Mouse (Mus musculus) CD4-positive, CD25-positive, alpha-beta regulatory T cell (primary cell): Measurements from ENCODE around the gene Alg5. TPM values are rescaled to one million over a fixed set of nuclear protein-coding genes. Genes with fewer than 3 reads are reported as not detected.

Source experiments
- polyA plus RNA-seq: library from polyadenylated mRNA; unstranded; fragments of 100-300 nt; shearing (Covaris generic); gene quantifications from one replicate; pipeline ENCODE4 v1.2.1, GENCODE M21; 2017

Alg5 gene
- 95.1 TPM for polyA plus RNA-seq

DNA sequence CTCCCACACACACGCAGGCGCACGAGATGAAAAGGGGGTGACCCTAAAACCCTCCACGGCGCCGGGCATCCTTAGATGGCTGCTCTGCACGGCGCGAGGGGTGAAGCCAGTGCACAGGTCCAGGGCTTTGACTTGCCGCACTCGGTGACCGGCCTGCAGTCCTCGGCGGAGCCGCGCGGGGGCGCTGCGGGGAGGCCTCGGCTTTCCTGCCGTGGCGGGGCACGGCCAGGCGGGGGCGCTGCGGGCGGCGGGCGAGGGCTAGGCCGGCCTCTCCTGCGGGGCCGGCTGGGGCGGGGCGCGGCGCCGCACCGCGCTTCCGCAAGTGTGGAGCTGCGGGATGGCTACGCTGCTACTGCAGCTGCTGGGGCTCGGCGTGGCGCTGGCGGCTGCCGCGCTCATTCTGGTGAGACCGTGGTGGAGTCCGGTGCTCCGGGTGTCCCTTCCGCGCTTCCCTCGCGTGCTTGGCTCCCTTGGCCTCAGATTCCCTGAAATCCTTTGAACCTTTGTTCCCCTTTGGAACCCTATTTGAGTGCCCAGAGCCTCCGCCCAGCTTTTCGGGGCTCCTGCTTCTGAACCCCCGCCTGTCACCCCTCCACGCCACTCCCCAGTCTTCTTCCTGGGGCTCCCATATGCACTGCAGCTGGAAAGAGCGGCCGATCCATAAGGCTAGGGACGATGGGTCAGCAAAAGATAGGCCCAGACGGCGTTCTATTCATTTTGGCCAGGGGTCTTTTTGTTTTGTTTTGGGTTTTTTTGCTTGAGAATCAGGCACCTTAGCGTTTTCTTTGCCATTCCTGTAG is at the start of gene Alg5, which contains the start of gene Exosc8:
Gene Alg5 (plus strand): TSS at position 293 of the 800 bp plus-strand sequence.
Gene Exosc8 (minus strand): TSS at position 147 of the 800 bp plus-strand sequence.

DNA sequence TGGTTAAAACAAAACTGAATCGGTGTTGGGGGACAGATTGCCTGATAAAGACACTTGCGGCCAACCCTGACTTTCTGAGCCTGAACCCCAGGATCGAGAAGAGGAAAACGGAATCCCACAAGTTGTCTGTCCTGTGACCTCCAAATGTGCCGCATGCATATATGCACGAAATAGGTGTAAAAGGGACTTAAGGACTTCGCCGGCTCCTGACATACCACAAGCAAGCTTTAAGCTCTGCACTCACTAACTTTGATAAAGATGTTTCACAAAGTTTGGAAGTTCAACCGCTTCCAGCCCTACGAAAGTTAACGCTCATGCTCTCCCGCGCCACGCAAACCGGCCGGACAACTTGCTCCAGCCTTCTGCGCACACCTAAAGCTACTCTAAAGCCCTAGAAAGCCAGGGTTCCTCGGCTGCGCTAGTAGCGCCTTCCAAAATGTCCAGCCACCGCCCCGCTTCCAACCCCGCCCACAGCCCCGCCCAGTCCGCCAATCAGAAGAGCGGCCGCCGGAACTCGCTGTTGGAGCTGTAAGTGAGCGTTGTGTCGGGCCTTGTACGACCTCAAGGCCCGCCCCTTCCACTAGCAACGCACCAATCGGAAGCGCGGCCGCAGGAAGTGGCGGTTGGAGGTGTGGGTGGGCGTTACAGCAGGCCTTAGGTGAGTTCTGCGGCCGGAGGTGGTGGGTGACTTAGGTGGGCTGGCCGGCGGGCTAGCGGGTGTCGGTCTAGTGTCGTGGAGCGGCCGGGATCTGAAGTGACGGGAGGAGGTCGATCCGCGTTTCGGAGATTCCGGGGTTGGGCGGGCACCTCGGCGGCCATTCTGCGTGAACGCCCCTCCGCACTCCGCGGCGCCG is 42.9 kb upstream of the Alg5 start, which contains the start of gene Supt20:
Gene Supt20 (plus strand): TSS at position 606 of the 854 bp plus-strand sequence.

DNA sequence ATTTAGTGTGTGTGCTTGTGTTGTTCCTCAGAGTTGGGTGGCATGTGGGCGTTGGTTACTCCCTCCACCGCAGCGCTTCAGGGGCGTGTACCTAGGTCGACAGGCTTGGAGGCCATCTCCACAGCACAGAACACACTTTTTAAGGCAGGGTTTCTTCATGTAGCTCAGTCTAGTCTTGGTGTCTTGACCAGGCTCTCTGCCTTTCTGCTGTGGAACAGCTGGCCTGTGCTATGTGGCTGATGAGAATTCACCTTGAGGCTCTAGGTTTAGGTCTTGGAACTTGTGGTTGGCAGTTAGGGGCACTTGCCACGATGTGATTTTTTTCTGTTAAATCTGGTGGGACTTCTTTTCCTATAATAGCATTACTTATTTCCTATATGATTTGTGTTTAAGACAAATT is 21.1 kb upstream of the Alg5 start, which contains the start of gene Gm21958:
Gene Gm21958 (minus strand): TSS at position 101 of the 400 bp plus-strand sequence.

DNA sequence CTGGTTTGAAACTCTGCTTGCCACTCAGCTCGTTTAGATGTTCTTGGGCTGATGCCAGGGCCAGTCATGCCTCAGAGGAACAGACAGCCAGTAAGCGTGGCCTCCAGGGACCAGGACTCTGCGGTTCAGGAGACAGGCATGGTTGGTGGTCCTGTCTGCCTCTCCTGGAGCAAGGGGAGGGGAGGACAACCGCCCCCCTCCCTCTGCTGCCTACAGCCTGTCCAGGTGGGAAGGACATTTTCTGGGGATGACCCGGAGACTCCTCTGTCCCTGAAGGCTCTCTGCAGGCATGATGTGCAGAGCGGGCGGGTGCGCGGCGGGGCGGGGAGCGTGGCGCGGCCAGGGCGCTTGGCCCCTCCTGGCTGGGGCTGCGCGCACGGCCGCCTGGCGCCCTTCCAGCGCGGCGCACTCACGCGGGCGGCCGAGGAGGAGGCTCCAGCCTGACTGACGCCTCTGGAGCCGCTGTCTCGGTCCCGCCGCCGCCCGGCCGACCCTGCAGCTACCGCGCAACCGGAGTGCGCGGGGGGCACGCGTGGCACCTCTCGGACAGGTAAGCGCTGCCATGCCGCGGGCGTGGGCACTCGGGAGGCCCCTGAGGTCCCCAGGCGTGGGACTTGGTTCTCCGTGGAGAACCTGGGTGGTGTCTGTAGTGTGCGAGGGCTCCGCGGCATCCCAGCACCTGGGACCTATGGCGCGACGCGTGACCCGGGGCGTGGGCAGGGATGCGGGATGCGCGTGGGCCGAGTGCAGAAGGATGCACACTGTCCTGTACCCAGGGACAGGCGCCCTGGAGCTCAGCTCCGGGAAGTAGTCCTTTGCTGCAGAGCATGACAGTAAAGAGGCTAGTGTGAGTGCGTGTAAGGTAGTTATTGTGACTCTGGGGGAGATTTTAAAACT is 20.1 kb downstream of the Alg5 start, which contains the start of gene Smad9:
Gene Smad9 (plus strand): TSS at position 438 of the 897 bp plus-strand sequence.

Other genes with a start within 250 kb of the Alg5 start
- 231 TPM for gene Supt20, start 42.7 kb upstream of the Alg5 start, polyA plus RNA-seq
- 2.0 TPM for gene Gm21958, start 21.2 kb upstream of the Alg5 start, polyA plus RNA-seq
- gene Exosc8, start 146 bp upstream of the Alg5 start, polyA plus RNA-seq: 188 TPM
- 0.04 TPM for gene Smad9, start 20.0 kb downstream of the Alg5 start, polyA plus RNA-seq
- gene Rfxap, start 72.3 kb downstream of the Alg5 start, polyA plus RNA-seq: 101 TPM
- not detected for gene Sertm1, start 180.3 kb downstream of the Alg5 start, polyA plus RNA-seq